ENCODE assay signal across 17 mouse cellular contexts in the genomic region with DNA sequence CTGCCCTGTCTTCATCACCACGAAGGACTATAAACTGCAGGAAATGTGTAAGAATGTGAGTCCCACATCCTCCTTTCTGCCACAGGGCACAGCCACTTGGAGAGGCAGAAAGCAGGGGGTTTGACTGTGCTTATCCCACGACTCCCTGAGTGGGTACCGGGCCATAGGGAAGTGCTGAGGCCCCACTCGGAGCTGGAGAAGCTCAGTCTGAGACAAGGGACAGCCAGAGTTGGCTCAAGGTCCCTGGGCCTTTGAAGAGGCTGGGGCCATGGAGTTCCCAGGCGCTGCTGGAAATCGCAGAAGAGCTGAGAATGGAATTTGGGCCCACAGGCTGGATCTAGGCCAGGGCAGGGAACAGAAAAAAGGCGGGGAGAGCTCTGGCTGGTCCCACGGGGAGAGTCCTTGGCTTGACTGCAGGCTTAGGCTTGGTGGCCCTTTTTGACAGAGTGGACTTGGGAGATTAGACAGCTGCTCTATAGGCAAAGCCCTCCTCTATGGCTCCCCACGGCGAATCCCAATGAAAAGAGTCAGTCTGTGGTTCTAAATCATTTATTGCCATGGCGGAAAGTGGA. TPM values are rescaled to one million over a fixed set of nuclear protein-coding genes. Genes with fewer than 3 reads are reported as not detected.
DNase-seq lines count a peak whose midpoint lies in the region; ATAC-seq and TF ChIP-seq lines count a peak whose summit lies in the region.
"Had no signal": no experiment of that assay in that cellular context is flagged by ENCODE, and none has a peak within 500 bp of the region (broad histone marks: within the 10 kb centered on the region; RNA-seq: fewer than 3 reads in every experiment).

No protein-coding gene starts in this region.

- no peak for ATAC-seq in heart, embryonic 12.5 days (ENCODE audit: insufficient number of reproducible peaks, low FRiP score)
- ATAC-seq in midbrain, embryonic 11.5 days (ENCODE audit: low FRiP score), result no peak
- ATAC-seq in midbrain, embryonic 15.5 days (replicated peaks), result no peak
- no peak for ATAC-seq in hindbrain, embryonic 16.5 days

- H3K9ac ChIP-seq in heart, adult 2 months (ENCODE audit: low read depth, low read length), result no peak overlapping the region
- no peak overlapping the region for H3K9ac ChIP-seq in heart, embryonic 12.5 days
- no peak overlapping the region for H3K9ac ChIP-seq in midbrain, embryonic 11.5 days (ENCODE audit: low read length)
- H3K9ac ChIP-seq in midbrain, embryonic 15.5 days, result no peak overlapping the region
- H3K9ac ChIP-seq in hindbrain, embryonic 16.5 days (ENCODE audit: low read depth, low read length), result no peak overlapping the region
- H3K9ac ChIP-seq: hindbrain, embryonic 13.5 days; liver, embryonic 14.5 days; midbrain, embryonic 12.5 days had no signal

- no peaks in the 10 kb centered on the region for H3K9me3 ChIP-seq in heart, embryonic 12.5 days (replicated peaks)
- no peaks in the 10 kb centered on the region for H3K9me3 ChIP-seq in midbrain, embryonic 11.5 days (ENCODE audit: control insufficient read depth, low read length)
- no peaks in the 10 kb centered on the region for H3K9me3 ChIP-seq in midbrain, embryonic 15.5 days
- H3K9me3 ChIP-seq in hindbrain, embryonic 16.5 days (ENCODE audit: control insufficient read depth, low read length), result no peaks in the 10 kb centered on the region
- H3K9me3 ChIP-seq: hindbrain, embryonic 13.5 days; midbrain, embryonic 12.5 days had no signal

- H3K79me2 ChIP-seq in heart, adult 2 months (replicated peaks; ENCODE audit: control insufficient read depth, insufficient read depth, low read length), result no peaks in the 10 kb centered on the region

- 49% methylated on average over 11 of the region's 11 CpGs for WGBS in heart, adult 2 months
- WGBS in heart, embryonic 12.5 days, result 70% methylated on average over 11 of the region's 11 CpGs
- WGBS in midbrain, embryonic 11.5 days, result 82% methylated on average over 11 of the region's 11 CpGs
- 75% methylated on average over 11 of the region's 11 CpGs for WGBS in midbrain, embryonic 15.5 days
- 70% methylated on average over 11 of the region's 11 CpGs for whole genome bisulfite sequencing in hindbrain, embryonic 16.5 days

- peaks cover 2% of the 10 kb centered on the region; the same call in 1 of the 2 replicates for H3K4me1 ChIP-seq in heart, adult 2 months (ENCODE audit: control insufficient read depth, insufficient read depth, low read length)
- no peaks in the 10 kb centered on the region for H3K4me1 ChIP-seq in heart, embryonic 12.5 days (replicated peaks)
- H3K4me1 ChIP-seq in midbrain, embryonic 11.5 days (ENCODE audit: control insufficient read depth, insufficient read depth, low read length), result no peaks in the 10 kb centered on the region
- H3K4me1 ChIP-seq in midbrain, embryonic 15.5 days, result no peaks in the 10 kb centered on the region
- H3K4me1 ChIP-seq in hindbrain, embryonic 16.5 days (ENCODE audit: control insufficient read depth, insufficient read depth, low read depth, low read length), result no peaks in the 10 kb centered on the region
- H3K4me1 ChIP-seq: hindbrain, embryonic 13.5 days; midbrain, embryonic 12.5 days had no signal

- H3K4me3 ChIP-seq in heart, adult 2 months, result no peak overlapping the region
- no peak overlapping the region for H3K4me3 ChIP-seq in heart, embryonic 12.5 days
- no peak overlapping the region for H3K4me3 ChIP-seq in midbrain, embryonic 11.5 days (ENCODE audit: low read depth, low read length)
- H3K4me3 ChIP-seq in midbrain, embryonic 15.5 days, result no peak overlapping the region
- H3K4me3 ChIP-seq in hindbrain, embryonic 16.5 days (ENCODE audit: low read length), result no peak overlapping the region
- H3K4me3 ChIP-seq: hindbrain, embryonic 13.5 days; midbrain, embryonic 12.5 days had no signal

- TF ChIP-seq POLR2A in heart, adult 2 months (IDR thresholded peaks at IDR 0.05; ENCODE audit: insufficient read depth, low read depth, low read length), result no peak

- no peaks in the 10 kb centered on the region for H3K27me3 ChIP-seq in heart, adult 2 months (ENCODE audit: control insufficient read depth, insufficient read depth, low read length)
- H3K27me3 ChIP-seq in heart, embryonic 12.5 days (replicated peaks), result no peaks in the 10 kb centered on the region
- H3K27me3 ChIP-seq in midbrain, embryonic 11.5 days (ENCODE audit: control insufficient read depth, insufficient read depth, low read length), result no peaks in the 10 kb centered on the region
- H3K27me3 ChIP-seq in midbrain, embryonic 15.5 days (replicated peaks), result no peaks in the 10 kb centered on the region
- H3K27me3 ChIP-seq in hindbrain, embryonic 16.5 days (replicated peaks; ENCODE audit: control insufficient read depth, insufficient read depth, low read length), result no peaks in the 10 kb centered on the region
- H3K27me3 ChIP-seq: hindbrain, embryonic 13.5 days; midbrain, embryonic 12.5 days had no signal

- TF ChIP-seq EP300 in heart, adult 2 months (IDR thresholded peaks at IDR 0.05; ENCODE audit: insufficient read depth, low read depth, low read length), result no peak

- H3K4me2 ChIP-seq in heart, embryonic 12.5 days, result no peak overlapping the region
- no peak overlapping the region for H3K4me2 ChIP-seq in midbrain, embryonic 11.5 days
- H3K4me2 ChIP-seq in midbrain, embryonic 15.5 days, result no peak overlapping the region
- H3K4me2 ChIP-seq in hindbrain, embryonic 16.5 days (ENCODE audit: low read length), result no peak overlapping the region
- H3K4me2 ChIP-seq: hindbrain, embryonic 13.5 days; midbrain, embryonic 12.5 days had no signal

- H3K36me3 ChIP-seq in heart, adult 2 months (ENCODE audit: control insufficient read depth, insufficient read depth, low read length), result no peaks in the 10 kb centered on the region
- H3K36me3 ChIP-seq in heart, embryonic 12.5 days, result no peaks in the 10 kb centered on the region
- H3K36me3 ChIP-seq in midbrain, embryonic 11.5 days (ENCODE audit: control insufficient read depth, insufficient read depth, low read length), result no peaks in the 10 kb centered on the region
- H3K36me3 ChIP-seq in midbrain, embryonic 15.5 days (replicated peaks), result no peaks in the 10 kb centered on the region
- H3K36me3 ChIP-seq in hindbrain, embryonic 16.5 days (ENCODE audit: control insufficient read depth, insufficient read depth, low read length), result no peaks in the 10 kb centered on the region
- H3K36me3 ChIP-seq: hindbrain, embryonic 13.5 days; midbrain, embryonic 12.5 days had no signal

- H3K27ac ChIP-seq in heart, adult 2 months, result no peak overlapping the region
- H3K27ac ChIP-seq in heart, embryonic 12.5 days (ENCODE audit: poor library complexity, severe bottlenecking), result no peak overlapping the region
- H3K27ac ChIP-seq in midbrain, embryonic 11.5 days (ENCODE audit: low read depth, low read length), result no peak overlapping the region
- no peak overlapping the region for H3K27ac ChIP-seq in midbrain, embryonic 15.5 days
- H3K27ac ChIP-seq in hindbrain, embryonic 16.5 days (ENCODE audit: low read depth, low read length), result no peak overlapping the region
- H3K27ac ChIP-seq: hindbrain, embryonic 13.5 days; liver, embryonic 14.5 days; midbrain, embryonic 12.5 days had no signal

- intact Hi-C loops in heart, adult 2 months (cut with DNase I), result no loop called here

- peak; percentile 52 to 67 for DNase-seq in heart, adult 2 months
- DNase-seq in midbrain, embryonic 11.5 days (ENCODE audit: low spot score, missing footprints), result peak; percentile 54
- DNase-seq in gastrocnemius, postnatal 10 days, result peak; percentile 16
- DNase-seq in heart, postnatal 4 days, result peak; percentile 71
- DNase-seq in layer of hippocampus, adult 9-11 months, result no peak
- DNase-seq: cerebellum, adult 11 months; embryo, embryonic 11 days; thymus, postnatal 36 days had no signal

- TF ChIP-seq CTCF in heart, adult 2 months (IDR thresholded peaks at IDR 0.05), result no peak

RNA-seq across cellular contexts. Expression of a gene that starts 14.0 kb away (rescaled TPM):
- total RNA-seq in heart, adult 2 months (2021), result not detected
- polyA plus RNA-seq in heart, adult 2 months (2012; rRNA removed), result 0.12 TPM in 1 of 2 replicates, not detected in the other
- polyA plus RNA-seq in heart, embryonic 12.5 days (2016; fragmentation: Nextera tagmentation; extraction: Ambion mirVana), result not detected in 2 replicates
- not detected in 2 replicates for polyA plus RNA-seq in midbrain, embryonic 11.5 days (2014; fragmentation: Nextera tagmentation; extraction: Ambion mirVana)
- not detected in 2 replicates for polyA plus RNA-seq in midbrain, embryonic 15.5 days (2015; fragmentation: Nextera tagmentation; extraction: Ambion mirVana)
- total RNA-seq in gastrocnemius, postnatal 10 days (2021), result not detected
- not detected for total RNA-seq in heart, postnatal 4 days (2021)
- not detected in 2 replicates for polyA plus RNA-seq in hindbrain, embryonic 16.5 days (2015; fragmentation: Nextera tagmentation; extraction: Ambion mirVana)
- total RNA-seq: adrenal gland, postnatal 4 days; left cerebral cortex, postnatal 10 days had no signal
- polyA plus RNA-seq: hindbrain, embryonic 13.5 days; liver, embryonic 14.5 days; midbrain, embryonic 12.5 days; neural tube, embryonic 11.5 days had no signal

RNA-seq across cellular contexts. Expression of a gene that starts 19.7 kb away (rescaled TPM):
- total RNA-seq in heart, adult 2 months (2021), result 1 to 10 TPM; 8.9 to 9.4 TPM
- polyA plus RNA-seq in heart, adult 2 months (2012; rRNA removed), result 1.4 and 2.5 TPM in 2 replicates
- polyA plus RNA-seq in heart, embryonic 12.5 days (2016; fragmentation: Nextera tagmentation; extraction: Ambion mirVana), result 8.1 and 8.5 TPM in 2 replicates
- polyA plus RNA-seq in midbrain, embryonic 11.5 days (2014; fragmentation: Nextera tagmentation; extraction: Ambion mirVana), result 6.9 and 8.0 TPM in 2 replicates
- polyA plus RNA-seq in midbrain, embryonic 15.5 days (2015; fragmentation: Nextera tagmentation; extraction: Ambion mirVana), result 3.5 and 3.7 TPM in 2 replicates
- total RNA-seq in gastrocnemius, postnatal 10 days (2021), result 1 to 10 TPM; 4.1 to 5.9 TPM
- total RNA-seq in heart, postnatal 4 days (2021), result 10 to 100 TPM; 19.3 to 19.4 TPM
- polyA plus RNA-seq in hindbrain, embryonic 16.5 days (2015; fragmentation: Nextera tagmentation; extraction: Ambion mirVana), result 2.7 and 3.3 TPM in 2 replicates

RNA-seq across cellular contexts. Expression of a gene that starts 19.8 kb away (rescaled TPM):
- total RNA-seq in heart, adult 2 months (2021), result 1 to 10 TPM; 5.6 to 6.6 TPM
- 2.2 and 3.0 TPM in 2 replicates for polyA plus RNA-seq in heart, adult 2 months (2012; rRNA removed)
- polyA plus RNA-seq in heart, embryonic 12.5 days (2016; fragmentation: Nextera tagmentation; extraction: Ambion mirVana), result 15.3 and 16.6 TPM in 2 replicates
- 13.2 and 15.0 TPM in 2 replicates for polyA plus RNA-seq in midbrain, embryonic 11.5 days (2014; fragmentation: Nextera tagmentation; extraction: Ambion mirVana)
- 7.0 and 8.6 TPM in 2 replicates for polyA plus RNA-seq in midbrain, embryonic 15.5 days (2015; fragmentation: Nextera tagmentation; extraction: Ambion mirVana)
- total RNA-seq in gastrocnemius, postnatal 10 days (2021), result 10 to 100 TPM in 1 of 2 experiments, 1 to 10 TPM in 1; 8.0 to 10.2 TPM
- 10 to 100 TPM in 1 of 2 experiments, 1 to 10 TPM in 1; 9.5 to 11.3 TPM for total RNA-seq in heart, postnatal 4 days (2021)
- polyA plus RNA-seq in hindbrain, embryonic 16.5 days (2015; fragmentation: Nextera tagmentation; extraction: Ambion mirVana), result 9.3 and 10.1 TPM in 2 replicates
